Mouse (Mus musculus): ENCODE measurements around the gene Trim46. TPM values are rescaled to one million over a fixed set of nuclear protein-coding genes. Genes with fewer than 3 reads are reported as not detected.

The Trim46 gene
- total RNA-seq (2021), result 1 to 10 TPM; 3.4 to 4.9 TPM
- long read RNA-seq, experiment 1, partial matches to known transcripts, result 0 of 1 reads
- long read RNA-seq, experiment 1, other reads (novel, unspliced or antisense), result 1 of 1 reads
- long read RNA-seq, experiment 2, partial matches to known transcripts, result 3 of 5 reads
- long read RNA-seq, experiment 2, other reads (novel, unspliced or antisense), result 2 of 5 reads

DNA sequence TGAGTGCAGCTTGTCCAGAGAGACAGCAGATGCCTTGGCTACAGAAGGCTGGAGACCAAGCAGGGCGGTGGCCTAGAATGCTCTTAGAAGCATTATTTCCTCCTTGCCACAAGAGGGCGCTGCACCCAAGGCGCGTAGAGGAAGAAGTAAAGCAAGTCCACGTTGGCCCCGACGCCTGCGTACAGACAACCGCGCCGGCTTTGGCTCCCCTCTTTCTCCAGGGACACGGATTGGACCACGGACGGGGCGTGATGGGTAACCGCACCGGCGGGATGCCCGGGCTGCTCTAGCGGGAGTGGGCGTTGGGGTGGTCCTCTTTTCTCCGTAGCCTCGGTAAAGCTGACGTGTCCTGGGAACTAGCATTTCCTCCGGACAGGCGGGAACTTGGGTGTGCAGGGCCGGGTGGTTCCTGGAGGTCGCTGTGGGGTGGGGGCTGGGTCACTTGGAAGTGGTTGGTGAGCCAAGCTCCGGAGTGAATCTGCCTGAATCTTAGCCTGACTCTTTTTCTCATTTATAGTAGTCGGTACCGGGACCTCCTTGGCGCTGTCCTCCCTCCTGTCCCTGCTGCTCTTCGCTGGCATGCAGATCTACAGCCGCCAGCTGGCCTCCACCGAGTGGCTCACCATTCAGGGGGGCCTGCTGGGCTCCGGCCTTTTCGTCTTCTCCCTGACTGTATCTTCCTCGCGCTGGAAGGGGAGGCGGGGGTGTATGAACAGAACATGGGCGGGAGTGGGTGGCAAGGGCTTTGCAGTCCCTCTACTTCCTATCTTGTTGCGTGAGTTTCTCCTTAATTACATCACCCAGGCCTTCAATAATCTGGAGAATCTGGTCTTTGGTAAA, at the start of gene Trim46:
TSS of gene Trim46 (minus strand) at position 49 of the 840 bp plus-strand sequence.
- DNase-seq (ENCODE audit: low spot score in 2 of 2), result peak; percentile 66 to 81

DNA sequence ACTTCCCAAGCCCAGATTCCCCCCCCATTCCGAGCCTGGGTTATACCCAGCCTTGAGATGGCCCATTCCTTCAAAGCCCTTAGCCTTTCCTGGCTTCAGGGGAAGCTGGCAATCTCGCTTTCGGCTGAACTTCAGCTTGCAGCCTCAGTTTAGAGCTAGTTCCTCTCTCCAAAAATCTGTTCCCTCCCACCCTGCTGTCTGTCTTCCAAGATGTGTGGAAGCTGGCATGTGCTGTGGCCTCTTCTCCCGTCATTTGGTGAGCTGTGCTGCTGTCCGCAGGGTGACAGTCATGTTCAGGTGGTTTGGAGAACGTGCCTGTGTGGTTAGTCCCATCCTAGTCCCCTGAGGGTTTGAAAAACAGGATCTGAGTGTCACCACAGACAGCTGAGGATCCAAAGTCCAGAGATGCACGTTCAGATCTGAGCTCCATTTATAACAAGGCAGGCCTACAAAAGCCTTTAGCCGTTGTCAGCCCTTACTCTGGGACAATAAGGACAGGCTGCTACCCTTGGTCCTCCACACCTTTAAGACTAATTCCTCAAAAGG, 49.6 kb upstream of the Trim46 start:
- no peak for DNase-seq (ENCODE audit: low spot score in 2 of 2)

DNA sequence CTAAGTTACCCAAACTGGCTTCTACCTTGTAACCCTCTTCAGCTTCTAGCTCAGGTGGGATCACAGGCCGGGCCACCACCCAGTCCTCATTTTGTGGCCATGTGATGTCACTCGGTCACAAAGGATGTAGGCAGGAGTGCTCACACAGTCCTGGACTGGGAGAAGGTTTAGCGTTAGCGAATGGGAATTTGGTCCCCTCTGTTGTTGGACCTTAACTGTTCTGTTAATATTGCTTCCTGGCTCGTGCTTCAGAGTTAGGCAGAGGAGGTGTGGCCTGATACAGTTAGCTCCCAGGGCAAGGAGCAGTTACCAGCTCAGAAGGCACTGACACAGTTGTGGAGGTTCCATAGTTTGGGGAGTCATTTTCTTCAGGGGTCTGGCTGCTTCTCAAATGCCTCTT, 48.1 kb upstream of the Trim46 start:
- no peak for DNase-seq (ENCODE audit: low spot score in 2 of 2)

DNA sequence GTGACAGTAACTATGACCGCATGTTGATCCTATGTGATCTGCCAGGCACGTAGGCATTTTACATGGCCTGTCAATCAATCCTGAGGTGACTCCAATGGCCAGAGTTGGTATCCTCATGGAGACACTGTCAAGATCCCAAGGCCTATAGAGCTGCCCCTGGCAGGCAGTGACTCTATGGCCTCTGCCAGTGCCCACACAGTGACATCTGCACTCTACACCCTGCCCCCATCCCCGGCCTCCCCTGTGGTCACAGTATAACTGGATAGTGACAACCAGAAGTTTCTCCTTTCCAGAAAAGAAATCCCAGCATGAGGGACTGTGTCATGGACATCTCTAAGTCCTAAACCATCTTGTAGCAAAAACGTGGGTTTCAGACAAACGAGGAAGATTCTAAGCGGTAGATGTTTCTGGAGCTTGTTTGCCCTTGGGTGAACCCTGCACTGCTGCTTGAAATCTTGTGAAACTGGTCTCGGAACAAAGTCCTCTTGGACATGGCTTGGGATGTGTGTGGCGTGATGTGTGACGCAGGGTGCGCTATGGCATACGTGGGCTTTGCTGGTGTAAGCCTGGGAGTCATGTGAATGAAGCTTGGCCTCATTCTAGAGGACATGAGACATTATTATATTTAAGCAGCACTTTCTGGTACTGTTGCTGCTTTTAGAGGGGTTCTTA, 47.3 kb upstream of the Trim46 start:
- no peak for DNase-seq (ENCODE audit: low spot score in 2 of 2)

DNA sequence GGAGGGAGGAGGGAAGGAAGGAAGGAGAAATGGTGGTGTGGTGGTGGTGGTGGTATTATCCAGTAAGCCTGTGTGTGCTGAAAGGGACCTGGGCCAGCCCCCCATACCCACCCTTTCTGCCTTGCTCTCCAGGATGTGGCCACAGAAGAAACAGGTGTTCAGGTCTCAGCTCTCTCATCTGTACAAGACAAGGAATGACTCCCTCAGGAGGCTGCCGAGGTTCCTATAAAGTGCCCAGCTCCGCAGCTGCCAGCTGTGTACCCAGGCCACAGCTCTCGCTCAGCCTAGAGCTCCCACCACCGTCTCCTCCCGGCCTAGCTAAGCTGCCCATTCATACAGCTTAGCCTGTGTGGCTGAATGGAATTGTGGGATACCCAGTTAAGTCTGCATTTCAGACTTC, 46.2 kb upstream of the Trim46 start:
- DNase-seq (ENCODE audit: low spot score in 2 of 2), result no peak

DNA sequence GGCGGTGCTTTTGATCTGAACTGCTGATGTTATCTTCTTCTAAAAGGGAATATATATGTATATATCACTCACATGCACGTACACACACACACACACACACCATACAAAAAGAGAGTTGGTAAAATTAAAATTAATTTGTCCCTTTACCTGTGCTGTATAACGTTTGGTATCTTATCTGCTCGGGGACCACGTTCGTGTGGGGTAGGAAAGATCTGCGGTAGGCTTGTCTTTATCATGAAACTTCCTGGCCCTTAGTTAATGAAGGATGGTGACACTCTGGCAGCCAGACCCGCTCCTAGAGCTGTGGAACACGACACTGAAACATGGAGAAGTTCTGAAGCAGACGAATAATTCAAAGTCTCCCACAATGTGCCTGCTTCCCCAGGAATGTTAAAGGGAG, 45.8 kb upstream of the Trim46 start:
- no peak for DNase-seq (ENCODE audit: low spot score in 2 of 2)

DNA sequence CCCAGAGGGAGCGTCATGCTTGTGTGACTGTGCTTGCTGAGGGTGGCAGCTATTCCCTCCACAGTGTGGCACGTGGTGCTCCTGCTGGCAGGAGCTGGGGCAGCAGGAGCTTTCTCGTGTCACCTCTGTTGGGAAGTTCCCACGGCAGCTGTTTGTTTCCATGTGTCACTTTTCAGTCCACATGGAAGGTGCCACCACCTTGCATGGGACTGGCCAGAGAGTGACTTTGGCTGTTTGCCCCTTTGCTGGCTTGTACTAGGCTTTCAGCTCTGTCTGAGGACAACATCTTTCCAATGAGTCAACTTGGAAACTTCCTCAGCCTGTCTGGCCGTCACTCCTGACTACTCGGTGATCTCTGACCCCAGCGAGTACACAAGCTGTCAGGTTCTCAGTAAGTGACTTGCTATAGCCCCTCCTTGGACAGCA, 42.4 kb upstream of the Trim46 start:
- no peak for DNase-seq (ENCODE audit: low spot score in 2 of 2)

DNA sequence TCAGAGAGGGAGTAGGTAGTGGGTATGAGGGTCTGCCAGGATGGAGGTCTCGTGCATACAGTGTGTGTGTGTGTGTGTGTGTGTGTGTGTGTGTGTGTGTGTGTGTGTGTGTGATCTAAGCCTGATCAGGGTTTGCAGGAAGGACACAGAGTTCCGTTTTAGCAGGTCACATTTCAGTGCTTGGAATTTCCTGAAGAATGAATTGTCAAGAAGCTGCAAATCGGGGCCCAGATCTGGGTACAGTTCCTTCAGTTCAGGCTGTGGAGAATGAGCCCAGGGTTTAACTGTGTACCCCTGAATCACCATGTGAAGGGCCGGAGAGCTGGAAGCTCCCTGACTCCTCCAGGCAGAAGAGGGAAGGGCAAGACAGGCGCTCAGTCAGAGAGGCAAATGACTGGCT, 41.2 kb upstream of the Trim46 start:
- no peak for DNase-seq (ENCODE audit: low spot score in 2 of 2)

DNA sequence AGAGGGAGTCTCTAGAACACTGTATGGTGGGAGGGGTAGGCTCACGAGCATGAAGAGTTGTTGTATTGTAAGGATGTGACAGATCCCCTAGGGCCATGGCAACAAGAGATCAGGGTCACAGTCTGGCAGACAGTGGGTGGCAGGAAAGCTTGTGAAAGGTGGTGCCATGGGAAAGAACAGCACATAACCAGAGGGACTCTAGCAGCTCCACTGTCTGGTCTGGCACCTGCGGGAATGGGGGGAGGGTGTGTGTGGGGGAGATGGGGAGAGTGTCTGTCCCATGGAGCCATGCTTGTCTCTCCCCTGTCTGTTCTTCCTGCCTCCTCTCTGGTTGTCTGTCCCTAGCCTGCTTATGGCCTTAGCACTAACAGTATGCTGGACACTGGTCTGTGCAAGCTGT, 39.4 kb upstream of the Trim46 start:
- DNase-seq (ENCODE audit: low spot score in 2 of 2), result no peak

DNA sequence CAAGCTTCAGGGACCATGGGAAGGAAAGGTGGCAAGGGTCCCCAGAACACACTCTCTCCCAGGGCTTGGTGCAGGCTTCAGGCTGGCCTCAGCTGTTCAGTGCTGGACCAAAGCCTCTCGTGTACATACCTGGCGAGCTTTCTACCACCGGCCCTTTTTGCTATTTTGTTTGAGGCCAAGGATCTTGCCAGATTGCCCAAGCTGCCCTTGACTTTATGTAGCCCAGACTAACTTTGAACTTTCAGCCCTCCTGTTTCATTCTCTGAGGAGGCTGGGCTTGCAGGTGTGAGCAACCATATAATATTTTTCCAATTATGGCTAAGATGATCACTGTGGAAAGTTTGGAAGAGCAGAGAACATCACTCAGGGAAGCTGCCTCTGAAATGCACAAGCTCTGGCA, 38.2 kb upstream of the Trim46 start:
- DNase-seq (ENCODE audit: low spot score in 2 of 2), result no peak

DNA sequence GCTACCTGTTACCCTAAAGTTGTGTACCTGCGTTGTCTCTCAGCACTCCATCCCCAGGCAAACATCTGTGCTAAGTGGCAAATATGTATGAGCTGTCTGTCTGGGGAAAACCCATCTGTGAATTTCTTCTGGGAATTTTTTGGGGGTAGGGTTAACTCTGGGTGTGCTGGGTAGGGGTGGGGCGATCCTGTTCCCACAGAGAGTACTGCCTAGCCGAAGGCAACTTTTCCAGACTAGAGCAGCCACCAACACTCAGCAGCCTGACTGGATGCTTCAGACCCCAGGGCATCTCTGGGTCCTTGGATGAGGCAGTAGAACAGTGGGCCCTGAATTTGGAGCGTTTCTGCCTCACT, 36.2 kb upstream of the Trim46 start:
- no peak for DNase-seq (ENCODE audit: low spot score in 2 of 2)

DNA sequence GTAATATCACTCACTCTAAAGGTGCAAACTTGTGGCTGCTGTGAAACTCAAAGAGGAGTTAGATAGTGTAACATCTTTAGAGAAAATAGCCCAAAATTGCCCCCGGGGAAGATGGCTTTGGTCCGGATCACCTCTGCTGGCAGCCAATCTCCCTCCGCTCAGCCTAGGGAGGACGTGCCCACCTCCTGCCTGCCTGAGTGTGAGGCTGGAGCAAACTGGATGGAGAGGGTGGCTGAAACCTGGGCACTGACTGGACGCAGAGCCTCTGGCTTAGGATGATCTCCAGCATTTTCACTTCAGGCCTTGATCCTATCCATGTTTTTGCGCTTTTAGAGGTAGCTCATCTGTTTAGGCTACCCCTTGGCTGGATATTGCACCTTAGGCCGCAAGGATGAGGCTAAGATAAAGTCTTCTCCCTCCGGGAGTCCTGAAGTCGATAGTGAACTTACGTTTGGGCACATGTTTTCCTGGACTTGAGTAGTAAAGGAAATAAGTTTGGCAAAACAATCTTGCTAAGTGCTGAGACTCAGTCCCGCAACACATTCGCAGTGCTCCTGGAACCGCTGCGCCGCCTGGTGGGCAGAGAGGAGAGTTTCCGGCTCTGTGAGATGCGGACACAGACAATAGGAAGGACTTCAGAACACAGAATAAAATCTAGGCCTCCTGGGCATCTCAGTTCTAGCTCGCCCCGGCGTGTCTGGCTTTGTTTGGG, 35.6 kb upstream of the Trim46 start:
- peak; percentile 58 to 75 for DNase-seq (ENCODE audit: low spot score in 2 of 2)

DNA sequence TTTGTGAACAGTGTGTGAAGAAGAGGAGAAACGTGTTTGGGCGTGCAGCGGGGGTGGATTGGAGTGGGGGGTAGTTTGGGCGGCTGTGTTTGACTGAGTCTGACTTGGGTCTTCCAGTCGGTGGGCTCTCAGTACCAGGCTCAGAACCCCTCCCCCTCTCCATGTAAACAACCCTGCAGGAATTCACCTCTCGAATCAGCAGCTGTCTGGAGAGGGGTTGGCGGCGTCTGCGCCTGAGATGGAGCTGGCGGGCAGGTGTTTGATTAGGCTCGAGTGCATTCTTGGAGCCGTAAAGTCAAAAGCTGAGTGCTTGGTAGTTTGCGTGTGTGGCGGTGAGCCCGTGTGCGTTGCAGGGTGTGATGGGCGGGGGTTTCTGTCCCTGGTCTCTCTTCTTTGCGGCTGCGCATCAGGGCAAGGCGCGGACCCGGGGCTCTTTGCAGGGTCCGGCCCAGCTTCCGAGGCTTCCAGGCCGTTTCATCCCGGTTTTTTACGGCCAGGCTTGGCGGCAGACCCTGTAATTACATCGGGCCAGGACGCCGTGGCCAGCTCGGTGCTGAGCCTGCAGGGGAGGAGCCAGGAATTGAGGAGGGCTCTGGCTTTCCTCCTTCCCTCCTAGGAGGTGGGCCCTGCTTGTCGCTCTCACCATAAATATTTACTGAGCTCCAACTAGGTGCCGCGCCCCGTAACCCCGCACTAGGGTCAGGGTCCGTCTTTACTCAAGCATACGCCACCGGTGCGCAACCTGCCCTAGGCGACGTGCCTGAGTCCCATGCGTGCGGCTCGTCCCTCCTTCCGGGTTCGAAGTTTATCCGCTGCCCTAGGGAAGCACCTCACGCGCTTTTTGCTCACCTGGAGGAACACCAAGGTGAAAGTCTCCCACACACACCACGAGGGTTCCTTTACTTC, 34.8 kb upstream of the Trim46 start, which contains the start of gene Efna1:
TSS of gene Efna1 (minus strand) at position 537 of the 906 bp plus-strand sequence.
- DNase-seq (ENCODE audit: low spot score in 2 of 2), result no peak

DNA sequence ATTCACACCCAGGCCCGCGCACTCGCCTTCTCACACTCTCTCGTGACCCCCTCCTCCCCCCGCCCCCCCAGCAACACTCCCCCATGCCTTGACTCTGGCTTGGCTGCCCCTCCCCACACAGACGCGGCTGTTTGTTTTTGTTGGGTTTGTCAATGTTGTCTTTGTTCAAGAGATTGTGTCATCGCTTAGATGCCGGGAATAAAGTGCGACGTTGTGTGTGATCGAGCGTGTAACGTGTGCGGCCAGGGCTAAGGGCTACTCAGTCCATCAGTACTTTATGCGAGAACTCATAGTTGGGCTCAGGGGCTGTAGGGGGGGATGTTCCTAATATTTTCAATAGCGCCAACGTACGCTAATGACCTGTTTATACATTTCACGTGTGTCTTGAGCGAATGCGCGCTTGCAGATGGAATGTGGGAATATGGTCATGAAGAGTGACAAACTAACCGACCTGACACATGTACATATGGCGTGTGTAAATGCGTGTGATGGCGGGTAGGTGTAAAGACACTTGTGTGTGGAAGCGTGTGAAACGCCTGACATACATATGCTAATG, 34.0 kb upstream of the Trim46 start:
- DNase-seq (ENCODE audit: low spot score in 2 of 2), result no peak

DNA sequence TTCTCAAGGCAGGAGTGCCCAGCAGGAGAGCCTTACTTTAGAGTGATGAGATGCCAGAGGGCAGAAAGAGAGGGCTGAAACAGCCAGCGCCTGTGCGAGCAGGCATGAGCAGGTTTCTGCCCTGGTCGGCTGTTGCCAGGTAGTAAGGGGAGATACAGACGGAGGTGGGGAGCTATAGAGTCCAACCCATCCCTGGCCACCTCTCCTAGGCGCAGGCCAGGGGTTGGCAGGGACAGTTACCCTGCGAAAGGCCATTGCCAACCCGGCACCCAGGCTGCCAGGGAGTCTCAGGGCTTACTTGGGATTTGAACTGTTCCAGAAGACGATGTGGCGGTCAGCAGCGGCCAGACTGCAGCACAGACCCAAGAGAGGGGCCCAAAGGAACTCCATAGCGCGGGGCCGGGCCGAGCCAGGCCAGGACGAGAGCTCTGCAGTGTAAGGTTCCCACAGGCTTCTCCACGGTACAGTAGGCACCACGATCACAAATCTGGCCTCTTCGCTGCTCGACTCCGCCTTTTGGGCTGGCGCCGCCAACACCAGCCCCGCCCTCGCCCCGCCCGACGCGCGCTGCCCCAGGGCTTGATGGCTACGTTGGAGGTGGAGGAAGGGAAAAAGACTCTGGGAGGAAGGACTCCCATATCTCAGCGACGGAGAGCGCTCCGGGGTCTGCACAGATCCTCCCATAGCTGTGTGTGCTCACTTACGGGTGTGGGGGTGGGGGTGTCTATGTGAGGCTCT, 33.2 kb upstream of the Trim46 start:
- peak; percentile 60 to 74 for DNase-seq (ENCODE audit: low spot score in 2 of 2)

DNA sequence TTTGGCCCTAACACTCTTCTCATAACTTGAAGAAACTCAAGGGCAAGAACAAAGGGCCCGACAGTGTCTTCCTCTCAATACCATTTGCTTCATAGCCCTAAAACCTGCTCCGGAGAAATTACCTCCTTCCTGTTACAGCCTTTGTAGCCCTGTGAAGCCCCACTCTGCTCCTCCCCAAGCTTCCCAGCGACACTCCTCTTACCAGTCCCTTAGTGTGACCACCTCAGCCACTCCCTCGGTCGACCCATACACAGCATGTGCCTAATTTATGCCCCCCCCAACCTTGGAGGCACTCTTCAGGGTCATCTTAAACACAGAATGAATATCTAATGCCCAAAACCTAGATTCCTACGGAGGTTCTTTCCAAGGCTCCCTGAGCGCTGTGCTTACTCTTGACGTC, 32.5 kb upstream of the Trim46 start:
- DNase-seq (ENCODE audit: low spot score in 2 of 2), result no peak

DNA sequence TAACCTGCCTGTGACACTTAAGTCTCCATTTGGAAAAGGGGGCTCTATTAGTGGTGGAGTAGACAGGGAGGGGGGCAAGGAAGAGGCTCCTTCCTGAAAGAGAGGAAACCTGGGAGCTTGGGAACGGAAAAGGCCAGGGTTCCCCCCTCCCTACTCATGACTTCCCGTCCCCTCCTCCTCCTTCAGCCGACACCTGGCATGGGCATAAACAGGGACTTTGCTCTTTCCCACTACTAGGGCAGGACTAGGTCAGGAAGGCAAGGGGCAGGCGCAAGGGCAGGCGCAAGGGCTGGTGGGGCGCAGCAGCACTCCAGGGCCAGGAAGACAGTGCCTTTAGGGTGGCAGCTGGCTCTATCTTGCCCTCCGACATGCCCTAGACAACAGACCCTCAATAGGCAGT, 32.0 kb upstream of the Trim46 start:
- DNase-seq (ENCODE audit: low spot score in 2 of 2), result no peak

DNA sequence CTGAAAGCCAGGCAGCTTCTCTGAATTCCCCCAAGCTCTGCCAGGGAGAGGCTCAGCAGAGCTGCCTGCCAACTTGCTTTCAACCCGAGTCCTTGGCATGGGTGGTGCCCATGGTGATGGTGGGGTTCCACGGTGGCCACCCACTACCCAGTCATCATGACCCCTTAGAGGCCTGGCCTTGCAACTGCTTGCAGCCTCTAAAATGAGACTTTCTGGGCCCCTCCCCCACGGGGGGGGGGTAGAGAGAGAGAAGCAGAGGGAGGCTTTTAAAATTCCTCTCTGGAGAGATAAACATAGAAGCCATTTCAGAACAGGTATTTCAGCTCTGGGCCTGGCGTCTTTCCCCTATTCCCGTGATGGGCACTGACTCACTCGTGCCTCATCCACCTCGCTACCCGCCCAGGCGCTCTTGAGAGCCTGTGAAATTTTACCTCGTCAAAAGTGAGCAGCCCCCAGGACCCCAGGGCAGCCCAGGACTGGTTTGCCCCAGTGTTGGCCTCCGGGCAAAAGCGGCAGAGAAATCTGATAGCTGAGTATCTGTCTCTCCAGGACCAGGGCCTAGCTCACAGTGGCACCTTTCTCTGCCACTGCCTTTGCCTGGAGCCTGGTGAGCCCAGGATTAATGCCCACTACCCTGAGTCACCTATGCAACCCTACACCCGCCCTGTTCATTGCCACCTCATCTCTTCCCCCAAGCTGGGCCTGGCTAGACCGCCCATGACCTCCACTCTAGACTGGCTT, 31.3 kb upstream of the Trim46 start:
- DNase-seq (ENCODE audit: low spot score in 2 of 2), result no peak

DNA sequence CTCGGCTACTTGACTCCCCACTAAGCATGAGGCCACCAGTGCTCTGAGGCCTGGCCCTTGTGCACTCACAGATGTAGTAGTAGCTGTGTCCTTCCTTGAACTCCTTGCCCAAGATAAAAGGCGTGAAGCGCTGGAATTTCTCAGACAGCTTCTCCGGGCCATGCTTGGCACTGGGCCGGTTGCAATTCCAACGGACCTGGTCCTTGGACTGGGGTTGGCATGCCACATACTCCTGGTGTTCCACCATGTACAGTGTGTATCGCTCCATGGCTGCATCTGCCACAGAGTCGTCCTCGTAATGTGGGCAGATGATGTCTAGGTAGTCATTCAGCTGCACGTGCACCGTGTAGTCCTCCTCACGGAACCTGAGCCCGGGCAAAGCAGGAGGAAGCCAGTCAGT, 30.0 kb upstream of the Trim46 start:
- no peak for DNase-seq (ENCODE audit: low spot score in 2 of 2)

All from adrenal gland, postnatal 4 days (tissue).